Mouse (Mus musculus) liver, embryonic 12.5 days (tissue): Measurements from ENCODE around the gene Rere. TPM values are rescaled to one million over a fixed set of nuclear protein-coding genes. Genes with fewer than 3 reads are reported as not detected.

Experiments used
- ATAC-seq: fragments of 200-750 bp; cut with Nextera tagmentation; 2 replicates; pipeline ENCODE4 v1.8.0; 2017; ENCODE audit warnings: moderate number of reproducible peaks, mild to moderate bottlenecking, moderate library complexity
- H3K27ac ChIP-seq: fragments of 300-500 bp; sonication (generic); 2 replicates; pipeline ENCODE4 v1.5.1; 2016; ENCODE audit warnings: mild to moderate bottlenecking
- H3K27me3 ChIP-seq: fragments of 300-500 bp; sonication (generic); replicated peaks from 2 replicates; pipeline ENCODE4 v1.6.1; 2016; ENCODE audit warnings: mild to moderate bottlenecking, moderate library complexity
- H3K36me3 ChIP-seq: fragments of 300-500 bp; sonication (generic); 2 replicates; pipeline ENCODE4 v1.6.1; 2016; ENCODE audit warnings: mild to moderate bottlenecking, moderate library complexity
- H3K4me1 ChIP-seq: fragments of 300-500 bp; sonication (generic); 2 replicates; pipeline ENCODE4 v1.6.1; 2016
- H3K4me2 ChIP-seq: fragments of 300-500 bp; sonication (generic); 2 replicates; pipeline ENCODE4 v1.6.1; 2016; ENCODE audit warnings: mild to moderate bottlenecking, moderate library complexity
- H3K4me3 ChIP-seq: fragments of 300-500 bp; sonication (generic); 2 replicates; pipeline ENCODE4 v1.5.1; 2016; ENCODE audit warnings: mild to moderate bottlenecking, moderate library complexity
- H3K9ac ChIP-seq: fragments of 300-500 bp; sonication (generic); 2 replicates; pipeline ENCODE4 v1.6.1; 2016; ENCODE audit warnings: mild to moderate bottlenecking, moderate library complexity
- H3K9me3 ChIP-seq: fragments of 300-500 bp; sonication (generic); replicated peaks from 2 replicates; pipeline ENCODE4 v1.6.1; 2016; ENCODE audit warnings: mild to moderate bottlenecking, moderate library complexity
- whole genome bisulfite sequencing: fragments of 180-500 bp; shearing (Covaris S2); methylation state at CpG from one replicate; pipeline ENCODE4 v1.1.7; 2016; ENCODE audit not compliant: insufficient replicate concordance; 5-methylcytosine and 5-hydroxymethylcytosine counted together
- polyA plus RNA-seq: library from polyadenylated mRNA; unstranded; fragments of >200 nt; fragmentation: Nextera tagmentation; extraction: Ambion mirVana; gene quantifications from 2 replicates; pipeline ENCODE4 v1.2.1, GENCODE M21; 2016

Gene Rere
- polyA plus RNA-seq, 1 experiment from 2014 or later: 11.6 TPM

- 2% methylated on average over 17 of the region's 17 CpGs for WGBS
- H3K4me3 ChIP-seq: no peak overlapping the region
- no peaks in the 10 kb centered on the region for H3K36me3 ChIP-seq
- H3K4me1 ChIP-seq: peaks cover 27% of the 10 kb centered on the region
- H3K9me3 ChIP-seq: no peaks in the 10 kb centered on the region
- no peak overlapping the region for H3K9ac ChIP-seq
- H3K27me3 ChIP-seq: peaks cover 45% of the 10 kb centered on the region
- peak; percentile 54 for ATAC-seq
- no peak overlapping the region for H3K4me2 ChIP-seq
- H3K27ac ChIP-seq: no peak overlapping the region
These were observed 374.5 kb downstream of the Rere start for GRCm38 (mm10) chr4:150655989-150656388.

GRCm38 (mm10) chr4:150656504-150656903 lies 375.1 kb downstream of the Rere start:
- WGBS: 63% methylated on average over 6 of the region's 6 CpGs
- ATAC-seq: no peak
- Histone ChIP-seq H3K27ac (no peak overlapping the region), H3K4me2 (no peak overlapping the region), H3K9me3 (no peaks in the 10 kb centered on the region), H3K9ac (no peak overlapping the region), H3K27me3 (peaks cover 45% of the 10 kb centered on the region), H3K36me3 (no peaks in the 10 kb centered on the region), H3K4me1 (peaks cover 24% of the 10 kb centered on the region), H3K4me3 (no peak overlapping the region)

- WGBS: 59% methylated on average over 9 of the region's 9 CpGs
- Histone ChIP-seq H3K4me1 (peaks cover 11% of the 10 kb centered on the region), H3K4me3 (no peak overlapping the region), H3K27ac (no peak overlapping the region), H3K36me3 (no peaks in the 10 kb centered on the region), H3K4me2 (no peak overlapping the region), H3K9me3 (no peaks in the 10 kb centered on the region), H3K9ac (no peak overlapping the region), H3K27me3 (peaks cover 28% of the 10 kb centered on the region)
- ATAC-seq: no peak
These were observed 378.6 kb downstream of the Rere start for GRCm38 (mm10) chr4:150659926-150660610.

GRCm38 (mm10) chr4:150661886-150662285 lies 380.4 kb downstream of the Rere start:
- Histone ChIP-seq H3K4me2 (peak overlapping the region; percentile 24), H3K9me3 (no peaks in the 10 kb centered on the region), H3K9ac (no peak overlapping the region; the same call in 1 of the 2 replicates), H3K4me3 (no peak overlapping the region), H3K27me3 (peaks cover 28% of the 10 kb centered on the region), H3K4me1 (peaks cover 20% of the 10 kb centered on the region), H3K27ac (no peak overlapping the region), H3K36me3 (no peaks in the 10 kb centered on the region)
- no peak for ATAC-seq
- 8% methylated on average over 13 of the region's 13 CpGs for WGBS

GRCm38 (mm10) chr4:150663192-150663591 lies 381.7 kb downstream of the Rere start:
- no peak overlapping the region for H3K4me3 ChIP-seq
- no peaks in the 10 kb centered on the region for H3K9me3 ChIP-seq
- 44% methylated on average over 12 of the region's 12 CpGs for WGBS
- H3K9ac ChIP-seq: no peak overlapping the region
- H3K4me1 ChIP-seq: peaks cover 20% of the 10 kb centered on the region
- H3K36me3 ChIP-seq: no peaks in the 10 kb centered on the region
- H3K27me3 ChIP-seq: peaks cover 28% of the 10 kb centered on the region
- H3K27ac ChIP-seq: no peak overlapping the region
- H3K4me2 ChIP-seq: no peak overlapping the region
- no peak for ATAC-seq

GRCm38 (mm10) chr4:150664726-150665125 lies 383.3 kb downstream of the Rere start:
- WGBS: 59% methylated on average over 7 of the region's 7 CpGs
- ATAC-seq: no peak

GRCm38 (mm10) chr4:150665806-150666205 lies 384.4 kb downstream of the Rere start:
- Histone ChIP-seq H3K4me2 (no peak overlapping the region), H3K36me3 (no peaks in the 10 kb centered on the region), H3K9ac (no peak overlapping the region), H3K9me3 (no peaks in the 10 kb centered on the region), H3K4me1 (peaks cover 20% of the 10 kb centered on the region), H3K27me3 (peaks cover 24% of the 10 kb centered on the region), H3K27ac (no peak overlapping the region), H3K4me3 (no peak overlapping the region)
- no peak for ATAC-seq
- WGBS: 71% methylated on average over 10 of the region's 10 CpGs

More at GRCm38 (mm10) chr4:150664726-150665125, 383.3 kb downstream of the Rere start:
- no peaks in the 10 kb centered on the region for H3K36me3 ChIP-seq
- no peaks in the 10 kb centered on the region for H3K9me3 ChIP-seq
- no peak overlapping the region for H3K27ac ChIP-seq
- no peak overlapping the region for H3K4me3 ChIP-seq
- H3K9ac ChIP-seq: no peak overlapping the region
- no peak overlapping the region for H3K4me2 ChIP-seq
- peaks cover 20% of the 10 kb centered on the region for H3K4me1 ChIP-seq
- peaks cover 28% of the 10 kb centered on the region for H3K27me3 ChIP-seq

Other genes starting within 250 kb of the Rere start
- 0.18 and 0.37 TPM in 2 replicates for gene Gpr157, start 194.3 kb upstream of the Rere start, polyA plus RNA-seq
- 0.22 and 0.30 TPM in 2 replicates for gene Slc2a5, start 162.4 kb upstream of the Rere start, polyA plus RNA-seq
- gene Slc2a7, start 132.7 kb upstream of the Rere start, polyA plus RNA-seq: not detected in 2 replicates
- not detected in 2 replicates for gene Car6, start 80.3 kb upstream of the Rere start, polyA plus RNA-seq
- gene Eno1, start 44.9 kb upstream of the Rere start, polyA plus RNA-seq: 1,241 and 1,342 TPM in 2 replicates